Mouse (Mus musculus) liver, adult 2 months (tissue): ENCODE measurements at regions not wholly inside any gene's neighbourhood (a gene's known extent, or its start where the extent isn't known, plus 50 kb on each side); places are given as distances from the start of the nearest gene placed in this dataset.

Source experiments
- DNase-seq: peaks from one replicate; pipeline ENCODE4 v3.0.0-alpha.2; 2011; ENCODE audit warnings: low read depth, low spot score; ENCODE audit errors: extremely low read depth
- H3K27ac ChIP-seq: fragments of 200-500 bp; replicated peaks from 2 replicates; pipeline ENCODE4 v1.5.1; 2012; ENCODE audit warnings: low read depth, mild to moderate bottlenecking, control low read depth, inconsistent platforms, low read length; ENCODE audit not compliant: insufficient read depth
- H3K27me3 ChIP-seq: fragments of 200-500 bp; 2 replicates; pipeline ENCODE4 v1.6.1; 2012; ENCODE audit warnings: mild to moderate bottlenecking, moderate library complexity, low read length, inconsistent platforms; ENCODE audit not compliant: control insufficient read depth, insufficient read depth
- H3K36me3 ChIP-seq: fragments of 200-500 bp; 2 replicates; pipeline ENCODE4 v1.6.1; 2012; ENCODE audit warnings: low read length, inconsistent platforms; ENCODE audit not compliant: control insufficient read depth, insufficient read depth
- H3K4me1 ChIP-seq: fragments of 200-500 bp; 2 replicates; pipeline ENCODE4 v1.6.1; 2011; ENCODE audit warnings: low read length; ENCODE audit not compliant: control insufficient read depth, insufficient read depth
- H3K4me3 ChIP-seq: fragments of 200-500 bp; 2 replicates; pipeline ENCODE4 v1.5.1; 2011; ENCODE audit warnings: low read depth, mild to moderate bottlenecking, control low read depth, low read length, moderate library complexity; ENCODE audit not compliant: insufficient read depth
- H3K79me2 ChIP-seq: fragments of 200-500 bp; 2 replicates; pipeline ENCODE4 v1.6.1; 2012; ENCODE audit warnings: inconsistent platforms, mild to moderate bottlenecking, low read length, moderate library complexity; ENCODE audit not compliant: control insufficient read depth, insufficient read depth
- H3K9ac ChIP-seq: fragments of 200-500 bp; 2 replicates; pipeline ENCODE4 v1.6.1; 2012; ENCODE audit warnings: low read depth, mild to moderate bottlenecking, control low read depth, inconsistent platforms, low read length
- CTCF ChIP-seq: fragments of 200-500 bp; IDR thresholded peaks from 2 replicates; pipeline ENCODE4 v1.5.1; 2011; ENCODE audit warnings: low read depth, low read length, control low read depth
- POLR2A ChIP-seq: fragments of 200-500 bp; IDR thresholded peaks from 2 replicates; pipeline ENCODE4 v1.6.1; 2011; ENCODE audit warnings: low read length, control low read depth; ENCODE audit not compliant: insufficient read depth; ENCODE audit errors: extremely low read depth
- WGBS: fragments of 180-500 bp; shearing (Covaris S2); methylation state at CpG from one replicate; pipeline ENCODE4 v1.1.7; 2018; 5-methylcytosine and 5-hydroxymethylcytosine counted together

DNA sequence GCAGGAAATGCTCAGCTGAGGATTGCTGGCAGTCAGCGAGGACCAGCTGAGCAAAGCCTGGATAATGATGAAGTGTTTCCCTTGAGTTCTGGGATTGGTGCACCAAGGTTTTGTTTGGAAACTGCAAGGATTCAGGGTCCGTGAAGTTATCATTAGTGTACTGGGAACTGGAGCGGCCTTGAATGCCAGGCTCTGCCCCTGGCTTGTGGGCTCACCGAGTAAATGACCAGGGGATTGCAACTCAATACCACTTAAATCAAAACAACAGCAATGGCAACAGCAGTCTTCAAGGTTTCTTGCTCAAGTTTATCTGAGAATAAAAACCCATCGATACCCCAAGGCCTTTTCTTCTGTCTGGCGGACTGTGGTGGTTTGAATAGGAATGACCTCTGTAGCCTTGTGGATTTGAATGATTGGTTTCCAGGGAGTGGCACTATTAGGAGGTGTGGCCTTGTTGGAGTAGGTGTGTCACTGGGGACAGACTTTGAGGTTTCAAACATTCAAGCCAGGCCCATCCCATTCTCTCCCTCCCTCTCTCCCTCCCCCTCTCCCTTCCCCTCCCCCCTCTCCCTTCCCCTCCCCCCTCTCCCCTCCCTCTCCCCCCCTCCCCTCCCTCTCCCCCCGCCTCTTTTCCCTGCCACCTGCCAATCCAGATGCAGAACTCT lies 104.1 kb upstream of the Tnr start:
- Histone ChIP-seq H3K27ac (no peak overlapping the region), H3K9ac (no peak overlapping the region), H3K4me1 (no peaks in the 10 kb centered on the region), H3K79me2 (no peaks in the 10 kb centered on the region), H3K4me3 (no peak overlapping the region), H3K27me3 (no peaks in the 10 kb centered on the region), H3K36me3 (no peaks in the 10 kb centered on the region)
- WGBS = 74% methylated on average over 6 of the region's 7 CpGs
- TF ChIP-seq CTCF (no peak), POLR2A (no peak)
- no peak for DNase-seq

DNA sequence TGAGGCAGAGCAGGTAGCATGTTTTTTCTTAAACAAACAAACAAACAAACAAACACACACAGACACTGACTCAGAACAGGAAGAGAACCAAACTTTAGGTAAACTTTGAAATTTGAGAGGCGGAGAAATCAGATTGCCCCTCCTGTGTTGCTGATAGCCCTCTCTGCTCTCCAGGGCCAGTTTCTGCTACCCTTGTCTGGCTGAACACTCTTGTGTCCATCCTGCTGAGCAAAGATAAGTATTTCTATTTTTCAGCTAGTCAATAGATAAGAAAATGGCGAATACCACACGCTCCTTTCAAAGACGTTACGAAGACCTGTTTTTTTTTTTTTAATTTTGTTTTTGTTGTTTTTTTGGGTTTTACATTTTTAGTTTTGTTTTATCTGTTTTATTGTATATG lies 103.4 kb upstream of the Tnr start:
- 87% methylated on average over 5 of the region's 5 CpGs for WGBS
- H3K79me2 ChIP-seq = no peaks in the 10 kb centered on the region
- H3K9ac ChIP-seq = no peak overlapping the region
- no peaks in the 10 kb centered on the region for H3K36me3 ChIP-seq
- no peak overlapping the region for H3K27ac ChIP-seq
- no peaks in the 10 kb centered on the region for H3K27me3 ChIP-seq
- no peak overlapping the region for H3K4me3 ChIP-seq
- no peaks in the 10 kb centered on the region for H3K4me1 ChIP-seq
- no peak for DNase-seq
- TF ChIP-seq POLR2A = no peak
- TF ChIP-seq CTCF = no peak

DNA sequence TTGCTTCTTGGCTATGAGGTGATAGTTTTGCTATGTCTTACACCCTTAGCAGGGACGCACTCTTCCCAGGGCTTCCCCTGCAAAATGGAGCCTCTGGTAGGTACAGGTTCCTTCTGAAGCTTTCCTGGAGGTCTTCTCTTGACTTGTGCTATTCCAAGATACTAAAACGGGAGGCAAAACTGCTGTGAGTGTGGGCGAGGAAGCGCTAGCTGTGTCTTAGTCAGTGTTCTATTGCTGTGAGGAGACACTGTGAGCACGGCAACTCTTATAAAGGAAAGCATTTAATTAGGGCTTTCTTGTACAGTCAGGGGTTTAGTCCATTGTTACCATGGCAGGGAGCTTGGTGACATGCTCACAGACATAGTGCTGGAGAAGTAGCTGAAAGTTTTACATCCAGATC lies 99.9 kb upstream of the Tnr start:
- Histone ChIP-seq H3K4me3 (no peak overlapping the region), H3K4me1 (no peaks in the 10 kb centered on the region), H3K27me3 (no peaks in the 10 kb centered on the region), H3K79me2 (no peaks in the 10 kb centered on the region), H3K36me3 (no peaks in the 10 kb centered on the region), H3K9ac (no peak overlapping the region), H3K27ac (no peak overlapping the region)
- 94% methylated on average over 5 of the region's 5 CpGs for WGBS
- TF ChIP-seq CTCF = no peak
- no peak for TF ChIP-seq POLR2A
- no peak for DNase-seq

DNA sequence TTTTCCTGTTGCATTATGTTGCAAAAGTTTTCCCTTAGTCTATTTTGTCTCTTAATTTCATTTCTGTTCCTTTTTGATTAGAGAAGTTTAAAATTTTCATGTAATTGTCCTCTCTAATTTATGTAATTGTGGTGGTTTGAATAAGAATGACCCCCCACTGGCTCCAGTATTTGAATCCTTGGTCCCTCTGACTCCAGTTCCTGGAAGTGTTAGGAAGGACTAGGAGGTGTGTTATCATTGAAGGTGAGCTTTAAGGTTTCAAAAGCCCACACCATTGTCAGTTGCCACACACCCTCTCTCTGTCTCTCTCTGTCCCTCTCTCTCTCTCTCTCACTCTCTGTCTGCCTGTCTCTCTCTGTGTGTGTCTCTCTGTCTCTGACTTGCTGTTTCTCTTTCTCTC lies 93.6 kb upstream of the Tnr start:
- Histone ChIP-seq H3K4me3 (no peak overlapping the region), H3K9ac (no peak overlapping the region), H3K27ac (no peak overlapping the region), H3K27me3 (no peaks in the 10 kb centered on the region; the same call in 1 of the 2 replicates), H3K4me1 (no peaks in the 10 kb centered on the region), H3K36me3 (no peaks in the 10 kb centered on the region), H3K79me2 (no peaks in the 10 kb centered on the region)
- TF ChIP-seq POLR2A = no peak
- no peak for TF ChIP-seq CTCF
- DNase-seq = no peak

DNA sequence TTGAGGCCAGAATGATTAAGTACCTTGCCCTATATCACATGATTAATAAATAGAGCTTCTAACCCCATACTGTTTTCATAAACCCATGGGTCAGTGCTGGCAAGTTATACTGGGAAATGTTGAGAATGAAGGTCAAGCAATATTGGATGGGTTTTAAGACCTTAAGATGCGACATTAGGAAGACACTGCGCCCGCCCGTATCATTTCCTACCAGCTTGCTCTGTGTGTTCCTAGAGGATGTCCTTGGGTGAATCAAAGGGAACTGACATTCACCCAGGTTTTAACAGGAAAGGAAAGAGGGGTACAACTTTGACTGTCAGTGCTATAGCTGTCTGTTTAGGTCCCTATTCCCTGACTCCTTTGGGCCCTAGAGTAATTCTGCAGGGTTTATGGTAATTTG lies 90.0 kb upstream of the Tnr start:
- no peak overlapping the region for H3K27ac ChIP-seq
- no peaks in the 10 kb centered on the region for H3K36me3 ChIP-seq
- no peak overlapping the region for H3K4me3 ChIP-seq
- WGBS = 85% methylated on average over 4 of the region's 4 CpGs
- no peaks in the 10 kb centered on the region for H3K79me2 ChIP-seq
- no peaks in the 10 kb centered on the region; the same call in 1 of the 2 replicates for H3K27me3 ChIP-seq
- TF ChIP-seq POLR2A (no peak), CTCF (no peak)
- no peak overlapping the region for H3K9ac ChIP-seq
- H3K4me1 ChIP-seq = no peaks in the 10 kb centered on the region
- DNase-seq = no peak

DNA sequence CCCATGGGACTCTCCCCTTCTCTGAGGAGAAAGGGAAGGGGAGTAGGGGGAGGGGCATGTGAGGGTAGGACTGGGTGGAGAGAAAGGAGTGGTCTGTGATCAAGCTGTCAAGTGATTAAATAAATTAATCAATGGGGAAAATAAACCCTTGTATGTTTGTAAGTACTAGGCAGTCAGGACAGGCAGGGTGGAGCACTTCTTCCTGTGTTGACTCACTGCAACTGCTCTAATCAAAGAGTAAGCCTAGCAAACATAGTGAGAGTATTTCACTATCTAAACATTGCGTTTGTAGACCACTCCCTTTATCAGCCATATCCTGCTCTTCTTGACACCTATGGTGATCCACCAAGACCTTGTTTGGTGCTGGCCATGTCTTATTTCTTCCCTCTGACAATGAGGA lies 82.8 kb upstream of the Tnr start:
- Histone ChIP-seq H3K36me3 (no peaks in the 10 kb centered on the region), H3K4me3 (no peak overlapping the region), H3K9ac (no peak overlapping the region), H3K4me1 (no peaks in the 10 kb centered on the region), H3K79me2 (no peaks in the 10 kb centered on the region), H3K27ac (no peak overlapping the region), H3K27me3 (no peaks in the 10 kb centered on the region)
- no peak for DNase-seq
- no peak for TF ChIP-seq CTCF
- no peak for TF ChIP-seq POLR2A
- WGBS = 7% methylated on average over 1 of the region's 1 CpGs
